Mouse (Mus musculus) embryonic fibroblast, embryonic 13.5 days (primary cell): ENCODE measurements around the gene Amotl1.

Source experiments
- CTCF ChIP-seq: IDR thresholded peaks from 2 replicates; pipeline ENCODE4 v1.5.1; 2011; ENCODE audit warnings: mild to moderate bottlenecking, control low read depth, low read length, moderate library complexity, borderline replicate concordance; ENCODE audit not compliant: insufficient read depth
- POLR2A ChIP-seq: IDR thresholded peaks from 2 replicates; pipeline ENCODE4 v1.6.1; 2011; ENCODE audit warnings: low read depth, mild to moderate bottlenecking, control low read depth, low read length, moderate library complexity

DNA sequence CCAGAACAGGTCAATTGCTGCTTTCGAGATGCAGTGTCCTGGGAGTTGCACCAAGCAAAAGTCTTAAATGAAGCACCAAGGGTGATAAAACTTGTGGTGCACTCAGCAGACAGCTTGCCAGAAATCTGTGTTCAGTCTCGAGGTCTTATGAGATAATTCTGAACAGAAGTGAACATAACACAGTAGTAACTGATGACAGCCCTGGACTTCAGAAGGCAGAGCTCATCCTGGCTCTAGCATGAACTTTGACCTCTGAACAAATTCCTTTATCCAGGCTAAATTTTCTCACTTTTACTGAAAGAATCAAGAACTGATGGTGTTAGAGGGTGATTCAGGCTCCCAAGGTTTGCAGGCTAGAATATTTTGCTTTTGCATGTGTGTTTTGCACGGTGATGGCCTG lies 1.2 kb upstream of the Amotl1 start:
- TF ChIP-seq CTCF (no peak), POLR2A (no peak)
